Mouse (Mus musculus) adrenal gland, postnatal 0 days (tissue): ENCODE data around the gene Srf. TPM values are rescaled to one million over a fixed set of nuclear protein-coding genes. Genes with fewer than 3 reads are reported as not detected.

Source experiments
- microRNA-seq: library from miRNA; unstranded; fragments of <30 nt; microRNA quantifications from one replicate; pipeline ENCODE4, GENCODE M21; 2016; ENCODE audit warnings: borderline replicate concordance; ENCODE audit not compliant: insufficient number of aligned reads
- polyA plus RNA-seq: library from polyadenylated mRNA; unstranded; fragments of >200 nt; fragmentation: Nextera tagmentation; extraction: Ambion mirVana; gene quantifications from 2 replicates; pipeline ENCODE4 v1.2.1, GENCODE M21; 2015

The Srf gene
- polyA plus RNA-seq, result 2.0 and 4.1 TPM in 2 replicates

GRCm38 (mm10) chr17:46555673-46556583 lies at the start of gene Srf:
Gene Srf, minus strand, starts transcription at chr17:46556175.

GRCm38 (mm10) chr17:46545813-46546564 lies 10.0 kb downstream of the Srf start, which contains the start of gene Cul9:
Gene Cul9, minus strand, starts transcription at chr17:46546388.

Small RNA genes lying within 50 kb of the gene (microRNA-seq; reads per million reads assigned to microRNA genes)
- gene Mir6976, result not detected

Other genes with a start within 250 kb of the Srf start
- gene Abcc10, start 227.8 kb downstream of the Srf start, polyA plus RNA-seq, result 3.3 and 4.3 TPM in 2 replicates
- gene Zfp318, start 172.4 kb downstream of the Srf start, polyA plus RNA-seq, result 5.7 and 6.8 TPM in 2 replicates
- gene Crip3, start 127.2 kb downstream of the Srf start, polyA plus RNA-seq, result 1.6 TPM in 2 replicates
- 0.22 TPM in 1 of 2 replicates, not detected in the other for gene Slc22a7, start 117.7 kb downstream of the Srf start, polyA plus RNA-seq
- 0.52 and 1.7 TPM in 2 replicates for gene Ttbk1, start 68.5 kb downstream of the Srf start, polyA plus RNA-seq
- gene Dnph1, start 59.5 kb downstream of the Srf start, polyA plus RNA-seq, result 9.2 and 12.5 TPM in 2 replicates
- 5.8 and 6.3 TPM in 2 replicates for gene Cul9, start 9.8 kb downstream of the Srf start, polyA plus RNA-seq
- 20.2 and 22.3 TPM in 2 replicates for gene Ptk7, start 73.3 kb upstream of the Srf start, polyA plus RNA-seq
- 21.7 and 29.3 TPM in 2 replicates for gene Klc4, start 89.8 kb upstream of the Srf start, polyA plus RNA-seq
- 91.3 and 138 TPM in 2 replicates for gene Mrpl2, start 90.1 kb upstream of the Srf start, polyA plus RNA-seq
- gene Cul7, start 94.2 kb upstream of the Srf start, polyA plus RNA-seq, result 22.6 and 24.3 TPM in 2 replicates
- 41.4 and 55.1 TPM in 2 replicates for gene Rrp36, start 118.2 kb upstream of the Srf start, polyA plus RNA-seq
- 148 and 198 TPM in 2 replicates for gene Mea1, start 122.6 kb upstream of the Srf start, polyA plus RNA-seq
- 82.8 and 111 TPM in 2 replicates for gene Klhdc3, start 124.7 kb upstream of the Srf start, polyA plus RNA-seq
- 32.7 and 36.4 TPM in 2 replicates for gene Ppp2r5d, start 148.9 kb upstream of the Srf start, polyA plus RNA-seq
- gene Pex6, start 155.3 kb upstream of the Srf start, polyA plus RNA-seq, result 21.2 and 30.3 TPM in 2 replicates
- gene Gnmt, start 173.0 kb upstream of the Srf start, polyA plus RNA-seq, result 15.0 and 25.6 TPM in 2 replicates
- 40.2 and 56.1 TPM in 2 replicates for gene Cnpy3, start 196.0 kb upstream of the Srf start, polyA plus RNA-seq
- gene Ptcra, start 207.5 kb upstream of the Srf start, polyA plus RNA-seq, result 0.13 and 0.14 TPM in 2 replicates
- gene 2310039H08Rik, start 216.5 kb upstream of the Srf start, polyA plus RNA-seq, result 150 and 176 TPM in 2 replicates
- gene Rpl7l1, start 226.5 kb upstream of the Srf start, polyA plus RNA-seq, result 80.6 and 93.1 TPM in 2 replicates